Mouse (Mus musculus) neural tube, embryonic 15.5 days (tissue): ENCODE measurements around the gene Dmrt1. TPM values are rescaled to one million over a fixed set of nuclear protein-coding genes. Genes with fewer than 3 reads are reported as not detected.
"Not testable (repeated sequence)": the region's sequence is repeated elsewhere in the genome, so short reads cannot be mapped to it uniquely, and the experiment has no call there.

Source experiments
- ATAC-seq: fragments of 200-750 bp; cut with Nextera tagmentation; 2 replicates; pipeline ENCODE4 v1.8.0; 2017; ENCODE audit warnings: mild to moderate bottlenecking, moderate TSS enrichment, moderate library complexity; ENCODE audit not compliant: low FRiP score
- H3K27ac ChIP-seq: fragments of 300-500 bp; sonication (generic); replicated peaks from 2 replicates; pipeline ENCODE4 v1.5.1; 2015; ENCODE audit warnings: mild to moderate bottlenecking, inconsistent platforms
- H3K27me3 ChIP-seq: fragments of 300-500 bp; sonication (generic); replicated peaks from 2 replicates; pipeline ENCODE4 v1.6.1; 2015; ENCODE audit warnings: inconsistent platforms
- H3K36me3 ChIP-seq: fragments of 300-500 bp; sonication (generic); 2 replicates; pipeline ENCODE4 v1.6.1; 2015; ENCODE audit warnings: inconsistent platforms
- H3K4me1 ChIP-seq: fragments of 300-500 bp; sonication (generic); 2 replicates; pipeline ENCODE4 v1.6.1; 2015; ENCODE audit warnings: inconsistent platforms
- H3K4me2 ChIP-seq: fragments of 300-500 bp; sonication (generic); 2 replicates; pipeline ENCODE4 v1.6.1; 2015; ENCODE audit warnings: inconsistent platforms, mild to moderate bottlenecking, moderate library complexity
- H3K4me3 ChIP-seq: fragments of 300-500 bp; sonication (generic); replicated peaks from 2 replicates; pipeline ENCODE4 v1.5.1; 2015; ENCODE audit warnings: mild to moderate bottlenecking, inconsistent platforms
- H3K9ac ChIP-seq: fragments of 300-500 bp; sonication (generic); replicated peaks from 2 replicates; pipeline ENCODE4 v1.6.1; 2015; ENCODE audit warnings: mild to moderate bottlenecking, inconsistent platforms
- H3K9me3 ChIP-seq: fragments of 300-500 bp; sonication (generic); replicated peaks from 2 replicates; pipeline ENCODE4 v1.6.1; 2016; ENCODE audit warnings: inconsistent platforms
- WGBS: fragments of 180-500 bp; shearing (Covaris S2); methylation state at CpG from one replicate; pipeline ENCODE4 v1.1.7; 2015; ENCODE audit warnings: mixed read lengths; 5-methylcytosine and 5-hydroxymethylcytosine counted together
- polyA plus RNA-seq: library from polyadenylated mRNA; unstranded; fragments of >200 nt; fragmentation: Nextera tagmentation; extraction: Ambion mirVana; gene quantifications from 2 replicates; pipeline ENCODE4 v1.2.1, GENCODE M21; 2015

The Dmrt1 gene
- 0.10 TPM in 1 of 2 replicates, not detected in the other for polyA plus RNA-seq

GRCm38 (mm10) chr19:25505360-25506196 lies at the start of gene Dmrt1:
Dmrt1 (plus strand) TSS chr19:25505618.
- no peak within 1 kb of the TSS for H3K27ac ChIP-seq
- H3K4me3 ChIP-seq: peak within 1 kb of the TSS; percentile 32
- ATAC-seq: no peak
- H3K27me3 ChIP-seq: peaks cover 69% of the 10 kb centered on the region
- H3K4me1 ChIP-seq: peaks cover 17% of the 10 kb centered on the region
- no peak within 1 kb of the TSS for H3K9ac ChIP-seq
- no peaks in the 10 kb centered on the region for H3K9me3 ChIP-seq
- H3K4me2 ChIP-seq: peak within 1 kb of the TSS; percentile 52
- WGBS: under 1% methylated on average over 64 of the region's 64 CpGs
- no peaks in the 10 kb centered on the region for H3K36me3 ChIP-seq

GRCm38 (mm10) chr19:25460760-25461159 lies 44.7 kb upstream of the Dmrt1 start:
- 98% methylated on average over 8 of the region's 8 CpGs for WGBS
- H3K4me2 ChIP-seq: no peak overlapping the region
- ATAC-seq: no peak

GRCm38 (mm10) chr19:25461553-25462320 lies 43.7 kb upstream of the Dmrt1 start:
- 36% methylated on average over 20 of the region's 20 CpGs for WGBS
- H3K9ac ChIP-seq: no peak overlapping the region
- no peak overlapping the region for H3K27ac ChIP-seq
- H3K4me1 ChIP-seq: peaks cover 8% of the 10 kb centered on the region
- ATAC-seq: no peak
- H3K36me3 ChIP-seq: no peaks in the 10 kb centered on the region
- H3K9me3 ChIP-seq: no peaks in the 10 kb centered on the region
- no peaks in the 10 kb centered on the region for H3K27me3 ChIP-seq
- peak overlapping the region; percentile 43 for H3K4me2 ChIP-seq
- H3K4me3 ChIP-seq: no peak overlapping the region

More at GRCm38 (mm10) chr19:25460760-25461159, 44.7 kb upstream of the Dmrt1 start:
- Histone ChIP-seq H3K27me3 (no peaks in the 10 kb centered on the region), H3K4me3 (no peak overlapping the region), H3K36me3 (no peaks in the 10 kb centered on the region), H3K9me3 (no peaks in the 10 kb centered on the region), H3K9ac (no peak overlapping the region), H3K27ac (no peak overlapping the region), H3K4me1 (peaks cover 8% of the 10 kb centered on the region)

DNA sequence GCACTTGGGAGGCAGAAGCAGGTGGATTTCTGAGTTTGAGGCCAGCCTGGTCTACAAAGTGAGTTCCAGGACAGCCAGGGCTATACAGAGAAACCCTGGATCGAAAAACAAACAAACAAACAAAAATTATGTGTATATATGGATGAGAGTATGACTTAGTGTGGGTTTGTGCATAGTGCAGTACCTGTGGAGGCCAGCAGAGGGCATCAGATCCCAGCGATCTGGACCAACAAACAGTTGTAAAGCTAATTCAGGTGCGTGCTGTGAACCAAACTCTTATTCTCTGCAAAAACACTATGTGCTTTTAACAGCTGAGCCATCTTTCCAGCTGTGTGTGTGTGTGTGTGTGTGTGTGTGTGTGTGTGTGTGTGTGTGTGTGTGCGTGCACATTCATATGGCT lies 29.6 kb upstream of the Dmrt1 start:
- not testable (repeated sequence) for H3K4me3 ChIP-seq, H3K4me1 ChIP-seq, H3K36me3 ChIP-seq, H3K27me3 ChIP-seq, H3K9ac ChIP-seq, ATAC-seq, H3K9me3 ChIP-seq, H3K27ac ChIP-seq, H3K4me2 ChIP-seq
- WGBS: 68% methylated on average over 4 of the region's 4 CpGs

DNA sequence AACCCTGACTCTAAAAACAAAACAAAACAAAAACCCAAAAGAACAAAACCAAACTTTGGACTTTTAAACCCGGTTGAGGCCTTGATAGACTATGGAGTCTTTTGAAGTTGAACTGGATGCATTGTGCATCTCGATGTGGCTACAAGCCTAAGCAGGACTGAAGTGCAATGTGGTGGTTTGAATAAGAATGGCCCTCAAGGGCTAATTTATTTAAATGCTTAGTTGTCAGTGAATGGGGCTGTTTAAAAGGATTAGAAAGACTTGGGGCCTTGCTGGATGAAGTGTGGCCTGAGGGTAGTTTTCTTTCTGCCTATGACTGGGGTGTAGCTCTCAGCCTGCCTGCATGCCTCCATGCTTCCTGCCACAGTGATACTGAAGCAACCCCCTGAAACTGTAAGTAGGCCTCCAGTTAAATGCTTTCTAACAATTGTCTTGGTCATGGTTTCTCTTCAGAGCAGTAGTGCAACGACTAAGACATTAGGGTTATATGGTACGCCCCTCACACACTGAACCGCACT lies 26.2 kb upstream of the Dmrt1 start:
- no peak overlapping the region for H3K4me3 ChIP-seq
- H3K27me3 ChIP-seq: no peaks in the 10 kb centered on the region
- ATAC-seq: no peak
- H3K9me3 ChIP-seq: peaks cover 4% of the 10 kb centered on the region
- H3K36me3 ChIP-seq: no peaks in the 10 kb centered on the region
- no peak overlapping the region for H3K4me2 ChIP-seq
- no peak overlapping the region for H3K9ac ChIP-seq
- H3K4me1 ChIP-seq: no peaks in the 10 kb centered on the region
- 65% methylated on average over 5 of the region's 5 CpGs for WGBS
- no peak overlapping the region for H3K27ac ChIP-seq

GRCm38 (mm10) chr19:25480820-25481219 lies 24.6 kb upstream of the Dmrt1 start:
- Histone ChIP-seq H3K9me3 (peaks cover 4% of the 10 kb centered on the region), H3K36me3 (no peaks in the 10 kb centered on the region), H3K27me3 (0 out of 2 replicates have a peak, but pooled peaks cover 2% of the 10 kb centered on the region), H3K4me3 (no peak overlapping the region), H3K9ac (no peak overlapping the region), H3K4me1 (no peaks in the 10 kb centered on the region), H3K27ac (no peak overlapping the region), H3K4me2 (no peak overlapping the region)
- ATAC-seq: no peak
- WGBS: 91% methylated on average over 6 of the region's 6 CpGs

- Histone ChIP-seq H3K4me3 (no peak overlapping the region), H3K4me2 (no peak overlapping the region), H3K9ac (no peak overlapping the region), H3K27me3 (peaks cover 29% of the 10 kb centered on the region), H3K9me3 (no peaks in the 10 kb centered on the region), H3K4me1 (peaks cover 6% of the 10 kb centered on the region), H3K36me3 (no peaks in the 10 kb centered on the region), H3K27ac (no peak overlapping the region)
- WGBS: 19% methylated on average over 14 of the region's 14 CpGs
- ATAC-seq: no peak
Measured at GRCm38 (mm10) chr19:25486561-25486960, 18.9 kb upstream of the Dmrt1 start.

GRCm38 (mm10) chr19:25487350-25487749 lies 18.1 kb upstream of the Dmrt1 start:
- Histone ChIP-seq H3K9ac (no peak overlapping the region), H3K27ac (no peak overlapping the region), H3K27me3 (peaks cover 29% of the 10 kb centered on the region), H3K4me1 (peaks cover 6% of the 10 kb centered on the region), H3K4me3 (no peak overlapping the region), H3K9me3 (no peaks in the 10 kb centered on the region), H3K4me2 (no peak overlapping the region), H3K36me3 (no peaks in the 10 kb centered on the region)
- no peak for ATAC-seq
- WGBS: 53% methylated on average over 1 of the region's 1 CpGs

- Histone ChIP-seq H3K4me1 (peaks cover 6% of the 10 kb centered on the region), H3K4me3 (no peak overlapping the region), H3K9ac (no peak overlapping the region), H3K27ac (no peak overlapping the region), H3K9me3 (no peaks in the 10 kb centered on the region), H3K36me3 (no peaks in the 10 kb centered on the region), H3K4me2 (no peak overlapping the region), H3K27me3 (peaks cover 29% of the 10 kb centered on the region)
- 22% methylated on average over 2 of the region's 2 CpGs for whole genome bisulfite sequencing
- ATAC-seq: no peak
Measured at GRCm38 (mm10) chr19:25488546-25488945, 16.9 kb upstream of the Dmrt1 start.

GRCm38 (mm10) chr19:25489546-25489945 lies 15.9 kb upstream of the Dmrt1 start:
- H3K9me3 ChIP-seq: no peaks in the 10 kb centered on the region
- no peak overlapping the region for H3K4me3 ChIP-seq
- WGBS: 66% methylated on average over 2 of the region's 2 CpGs
- no peak overlapping the region for H3K27ac ChIP-seq
- H3K9ac ChIP-seq: no peak overlapping the region
- no peak for ATAC-seq
- no peaks in the 10 kb centered on the region for H3K36me3 ChIP-seq
- H3K27me3 ChIP-seq: peaks cover 29% of the 10 kb centered on the region
- H3K4me2 ChIP-seq: no peak overlapping the region
- peaks cover 6% of the 10 kb centered on the region for H3K4me1 ChIP-seq

- H3K9ac ChIP-seq: no peak overlapping the region
- H3K4me2 ChIP-seq: no peak overlapping the region
- ATAC-seq: no peak
- H3K4me1 ChIP-seq: no peaks in the 10 kb centered on the region
- H3K9me3 ChIP-seq: no peaks in the 10 kb centered on the region
- H3K27me3 ChIP-seq: no peaks in the 10 kb centered on the region
- no peaks in the 10 kb centered on the region for H3K36me3 ChIP-seq
- H3K4me3 ChIP-seq: no peak overlapping the region
- H3K27ac ChIP-seq: no peak overlapping the region
- 79% methylated on average over 6 of the region's 6 CpGs for WGBS
Measured at GRCm38 (mm10) chr19:25497434-25497833, 8.0 kb upstream of the Dmrt1 start.
